Mouse (Mus musculus): Measurements from ENCODE around the gene Cacna2d4. TPM values are rescaled to one million over a fixed set of nuclear protein-coding genes. Genes with fewer than 3 reads are reported as not detected.
A peak's percentile ranks its signal among the peaks of the same experiment; 100 is the strongest.

The Cacna2d4 gene
- polyA plus RNA-seq, 1 experiment: not detected

DNA sequence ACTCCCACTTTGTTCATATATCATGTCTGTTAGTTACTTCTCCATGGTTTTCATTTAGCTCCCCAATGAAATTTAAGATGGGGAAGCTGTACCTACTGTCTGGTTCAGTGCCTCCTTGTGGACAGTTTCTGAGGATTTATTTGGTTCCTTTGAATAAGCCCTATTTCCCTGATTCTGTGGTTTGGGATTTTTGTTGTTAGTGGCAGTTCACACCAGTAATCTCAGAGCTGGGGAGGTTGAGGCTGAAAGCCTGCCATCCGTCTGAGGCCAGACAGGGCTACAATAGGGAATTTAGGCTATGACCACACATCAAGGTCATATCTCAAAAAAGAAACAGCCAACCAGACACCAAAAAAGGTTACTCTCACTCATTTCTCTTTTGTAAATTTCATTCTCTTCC, 142.3 kb downstream of the Cacna2d4 start:
- H3K27me3 ChIP-seq (ENCODE audit: control insufficient read depth): no peaks in the 10 kb centered on the region
- H3K36me3 ChIP-seq (ENCODE audit: control insufficient read depth): peaks cover 52% of the 10 kb centered on the region
- no peak overlapping the region for H3K4me3 ChIP-seq (replicated peaks)
- peaks cover 53% of the 10 kb centered on the region for H3K4me1 ChIP-seq (ENCODE audit: control insufficient read depth)
- TF ChIP-seq GATA1 (IDR thresholded peaks at IDR 0.05; ENCODE audit: low read length) (no peak), TAL1 (IDR thresholded peaks at IDR 0.05; ENCODE audit: low read length) (no peak)
- H3K9me3 ChIP-seq (ENCODE audit: control insufficient read depth, low read length): no peaks in the 10 kb centered on the region

DNA sequence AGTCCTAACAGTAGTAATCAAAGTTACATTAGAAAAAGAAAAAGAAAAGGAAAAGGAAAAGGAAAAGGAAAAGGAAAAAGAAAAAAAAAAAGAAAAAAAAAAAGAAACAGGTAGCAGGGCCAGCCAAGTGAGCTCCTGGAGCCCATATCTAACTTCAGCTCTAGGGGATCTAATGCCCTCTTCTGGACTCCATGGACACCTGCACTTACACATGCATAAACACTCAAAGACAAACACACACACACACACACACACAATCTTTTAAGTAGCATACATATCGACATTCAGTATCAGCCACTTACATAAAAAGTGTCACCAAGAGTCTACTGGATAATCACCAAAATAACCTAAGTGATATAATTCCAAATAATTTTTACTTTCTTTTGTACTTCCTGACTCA, 149.3 kb downstream of the Cacna2d4 start:
- H3K4me3 ChIP-seq (replicated peaks): no peak overlapping the region
- no peak for TF ChIP-seq TAL1 (IDR thresholded peaks at IDR 0.05; ENCODE audit: low read length)
- no peak for TF ChIP-seq GATA1 (IDR thresholded peaks at IDR 0.05; ENCODE audit: low read length)
- H3K27me3 ChIP-seq (ENCODE audit: control insufficient read depth): no peaks in the 10 kb centered on the region
- no peaks in the 10 kb centered on the region for H3K9me3 ChIP-seq (ENCODE audit: control insufficient read depth, low read length)
- H3K36me3 ChIP-seq (ENCODE audit: control insufficient read depth): peaks cover 34% of the 10 kb centered on the region
- H3K4me1 ChIP-seq (ENCODE audit: control insufficient read depth): peaks cover 47% of the 10 kb centered on the region

DNA sequence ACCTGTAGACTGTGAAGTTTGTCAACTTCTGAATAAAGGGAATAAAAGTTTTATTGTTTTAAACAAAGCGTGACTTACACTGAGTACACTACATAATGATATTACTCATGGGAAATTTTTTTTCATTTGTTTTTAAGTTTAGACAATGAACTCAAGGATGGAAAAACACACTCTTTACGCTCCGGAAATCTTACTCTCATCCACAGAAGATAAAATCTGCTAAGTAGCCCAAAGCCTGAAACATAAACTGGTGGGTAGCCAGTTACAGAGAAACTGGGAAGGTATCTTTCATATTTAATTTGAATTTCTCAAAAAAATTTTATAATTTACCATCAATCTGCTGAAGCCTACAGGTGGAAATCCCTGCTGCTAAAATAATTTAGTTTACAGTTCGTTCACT, 150.1 kb downstream of the Cacna2d4 start:
- H3K27me3 ChIP-seq (ENCODE audit: control insufficient read depth): no peaks in the 10 kb centered on the region
- H3K9me3 ChIP-seq (ENCODE audit: control insufficient read depth, low read length): no peaks in the 10 kb centered on the region
- H3K4me1 ChIP-seq (ENCODE audit: control insufficient read depth): peaks cover 44% of the 10 kb centered on the region
- H3K4me3 ChIP-seq (replicated peaks): no peak overlapping the region
- peaks cover 32% of the 10 kb centered on the region for H3K36me3 ChIP-seq (ENCODE audit: control insufficient read depth)
- TF ChIP-seq TAL1 (IDR thresholded peaks at IDR 0.05; ENCODE audit: low read length): no peak
- TF ChIP-seq GATA1 (IDR thresholded peaks at IDR 0.05; ENCODE audit: low read length): no peak

DNA sequence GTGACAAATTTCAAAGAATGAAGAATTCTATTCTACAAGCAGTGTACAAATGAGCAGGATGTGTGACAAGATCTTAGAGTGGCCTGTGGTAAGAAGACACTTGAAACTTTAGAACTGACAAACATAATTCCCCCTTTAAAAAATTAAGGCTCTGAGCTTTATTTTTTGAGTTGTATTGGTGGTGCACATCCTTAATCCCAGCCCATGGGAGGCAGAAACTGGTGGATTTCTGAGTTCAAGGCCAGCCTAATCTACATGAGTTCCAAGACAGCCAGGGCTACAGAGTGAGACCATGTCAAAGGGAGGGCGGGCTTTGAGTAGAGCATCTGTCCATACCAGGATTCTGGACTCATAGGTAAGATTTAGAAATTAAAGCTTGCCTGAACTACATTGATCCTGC, 150.5 kb downstream of the Cacna2d4 start:
- peaks cover 41% of the 10 kb centered on the region for H3K4me1 ChIP-seq (ENCODE audit: control insufficient read depth)
- TF ChIP-seq GATA1 (IDR thresholded peaks at IDR 0.05; ENCODE audit: low read length): no peak
- TF ChIP-seq TAL1 (IDR thresholded peaks at IDR 0.05; ENCODE audit: low read length): no peak
- H3K36me3 ChIP-seq (ENCODE audit: control insufficient read depth): peaks cover 28% of the 10 kb centered on the region
- no peaks in the 10 kb centered on the region for H3K9me3 ChIP-seq (ENCODE audit: control insufficient read depth, low read length)
- H3K27me3 ChIP-seq (ENCODE audit: control insufficient read depth): no peaks in the 10 kb centered on the region
- peak overlapping the region; percentile 94 for H3K4me3 ChIP-seq (replicated peaks)

DNA sequence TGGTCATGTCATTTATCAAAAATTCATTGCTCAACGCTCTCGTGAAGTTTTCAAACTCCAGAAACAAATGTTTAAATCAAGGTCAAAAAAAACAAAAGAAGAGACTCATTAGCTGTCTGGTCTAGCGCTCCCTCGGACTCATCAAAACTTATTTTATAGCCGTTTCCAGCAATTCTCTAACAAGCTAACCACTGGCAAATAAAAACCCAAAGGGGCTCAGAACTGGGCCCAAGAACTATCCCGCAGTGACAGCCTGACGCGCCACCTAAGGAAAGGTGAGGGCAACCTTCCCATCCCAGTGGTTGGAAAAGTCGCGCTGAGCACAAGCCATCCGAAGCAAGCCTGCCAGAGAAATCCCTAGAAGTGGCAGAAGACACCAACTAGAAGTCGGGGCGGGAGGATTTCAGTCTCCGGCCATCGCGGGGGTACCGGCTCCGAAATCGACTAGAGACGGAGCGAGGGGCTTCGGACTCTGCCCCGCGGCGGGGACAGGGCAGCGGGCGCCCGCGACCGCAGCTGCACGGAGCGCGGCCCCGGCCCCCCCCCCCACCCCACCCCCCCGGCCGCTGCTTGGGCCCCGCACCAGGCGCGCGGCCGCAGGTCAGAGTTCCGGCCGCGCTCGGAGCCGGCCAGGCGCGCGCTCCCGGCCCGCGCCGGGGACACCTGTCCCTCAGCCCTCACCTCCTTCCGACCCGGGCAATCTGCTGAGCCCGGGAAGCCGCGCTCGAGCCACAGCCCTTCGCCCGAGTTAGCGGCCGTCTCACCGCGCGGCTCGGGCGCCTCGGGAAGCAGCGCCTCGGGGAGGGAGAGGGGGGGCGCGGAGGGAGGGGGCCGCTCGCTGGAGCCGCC, 151.7 kb downstream of the Cacna2d4 start:
- TF ChIP-seq GATA1 (IDR thresholded peaks at IDR 0.05; ENCODE audit: low read length): no peak
- no peak for TF ChIP-seq TAL1 (IDR thresholded peaks at IDR 0.05; ENCODE audit: low read length)
- no peaks in the 10 kb centered on the region for H3K27me3 ChIP-seq (ENCODE audit: control insufficient read depth)
- peaks cover 35% of the 10 kb centered on the region for H3K4me1 ChIP-seq (ENCODE audit: control insufficient read depth)
- no peaks in the 10 kb centered on the region for H3K9me3 ChIP-seq (ENCODE audit: control insufficient read depth, low read length)
- H3K4me3 ChIP-seq (replicated peaks): peak overlapping the region; percentile 94
- peaks cover 24% of the 10 kb centered on the region for H3K36me3 ChIP-seq (ENCODE audit: control insufficient read depth)

DNA sequence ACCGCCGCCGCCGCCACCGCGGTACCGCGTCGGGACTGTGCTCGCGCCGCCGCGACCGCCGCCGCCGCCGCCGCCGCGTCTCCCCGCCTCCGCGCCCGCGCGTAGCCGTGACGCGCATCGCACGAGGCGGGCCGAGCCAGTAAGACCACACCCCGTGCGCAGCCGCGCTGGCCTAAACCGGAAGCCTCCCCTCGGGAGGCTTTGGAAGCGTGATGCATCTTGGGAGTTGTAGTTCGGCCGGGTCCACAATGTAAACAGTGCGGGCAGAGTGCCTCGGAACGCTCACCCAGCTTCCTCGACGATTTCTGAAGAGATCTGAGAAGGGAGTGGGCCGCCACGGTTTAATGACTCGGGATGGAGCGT, 152.3 kb downstream of the Cacna2d4 start:
- Histone ChIP-seq H3K9me3 (ENCODE audit: control insufficient read depth, low read length) (no peaks in the 10 kb centered on the region), H3K4me1 (ENCODE audit: control insufficient read depth) (peaks cover 34% of the 10 kb centered on the region), H3K27me3 (ENCODE audit: control insufficient read depth) (no peaks in the 10 kb centered on the region)

DNA sequence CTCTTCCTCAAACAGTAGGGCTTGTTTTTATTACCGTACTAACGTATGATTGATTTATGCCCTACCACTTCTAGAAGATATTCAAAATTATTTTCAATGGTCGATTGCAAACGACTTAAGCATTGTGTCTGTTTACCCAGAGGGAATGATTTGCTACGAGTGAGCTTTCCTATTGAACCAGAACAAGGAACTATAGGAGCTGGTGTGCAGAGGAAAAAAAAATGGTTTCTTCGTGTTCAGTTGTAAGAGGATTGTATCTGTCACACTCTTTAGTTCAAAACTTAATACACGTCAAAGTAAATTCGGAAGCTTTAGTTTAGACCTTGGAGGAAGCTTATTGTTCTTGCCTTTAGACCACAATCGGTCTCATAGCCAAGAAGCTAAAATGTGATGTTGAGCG, 152.8 kb downstream of the Cacna2d4 start:
- Histone ChIP-seq H3K9me3 (ENCODE audit: control insufficient read depth, low read length) (no peaks in the 10 kb centered on the region), H3K4me3 (replicated peaks) (peak overlapping the region; percentile 94), H3K27me3 (ENCODE audit: control insufficient read depth) (no peaks in the 10 kb centered on the region), H3K4me1 (ENCODE audit: control insufficient read depth) (peaks cover 31% of the 10 kb centered on the region), H3K36me3 (ENCODE audit: control insufficient read depth) (peaks cover 15% of the 10 kb centered on the region)
- TF ChIP-seq TAL1 (IDR thresholded peaks at IDR 0.05; ENCODE audit: low read length): no peak
- TF ChIP-seq GATA1 (IDR thresholded peaks at IDR 0.05; ENCODE audit: low read length): no peak

More for the DNA sequence above, 152.3 kb downstream of the Cacna2d4 start:
- Histone ChIP-seq H3K4me3 (replicated peaks) (peak overlapping the region; percentile 94), H3K36me3 (ENCODE audit: control insufficient read depth) (peaks cover 19% of the 10 kb centered on the region)
- no peak for TF ChIP-seq GATA1 (IDR thresholded peaks at IDR 0.05; ENCODE audit: low read length)
- TF ChIP-seq TAL1 (IDR thresholded peaks at IDR 0.05; ENCODE audit: low read length): no peak

DNA sequence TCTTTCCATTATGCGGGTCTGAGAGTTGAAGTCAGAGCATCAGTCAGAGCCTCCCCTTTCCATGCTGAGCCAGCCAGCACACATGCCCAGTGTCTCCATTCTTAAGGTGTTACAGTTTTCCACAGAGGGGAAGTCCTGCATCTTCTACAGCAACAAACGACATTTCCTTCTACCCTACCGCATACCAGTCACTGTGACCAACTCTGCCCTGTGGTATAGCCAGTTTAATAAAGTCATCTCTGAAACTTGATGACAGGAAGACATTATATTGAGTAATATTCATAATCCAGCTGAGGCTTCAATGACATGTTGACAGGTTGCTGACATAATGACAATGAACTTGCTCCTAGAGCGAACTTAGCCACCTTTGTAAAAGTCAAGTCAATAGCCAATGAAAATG, 154.4 kb downstream of the Cacna2d4 start:
- TF ChIP-seq TAL1 (IDR thresholded peaks at IDR 0.05; ENCODE audit: low read length) (no peak), GATA1 (IDR thresholded peaks at IDR 0.05; ENCODE audit: low read length) (no peak)
- Histone ChIP-seq H3K4me3 (replicated peaks) (no peak overlapping the region), H3K4me1 (ENCODE audit: control insufficient read depth) (peaks cover 31% of the 10 kb centered on the region), H3K27me3 (ENCODE audit: control insufficient read depth) (no peaks in the 10 kb centered on the region), H3K36me3 (ENCODE audit: control insufficient read depth) (peaks cover 4% of the 10 kb centered on the region), H3K9me3 (ENCODE audit: control insufficient read depth, low read length) (no peaks in the 10 kb centered on the region)

DNA sequence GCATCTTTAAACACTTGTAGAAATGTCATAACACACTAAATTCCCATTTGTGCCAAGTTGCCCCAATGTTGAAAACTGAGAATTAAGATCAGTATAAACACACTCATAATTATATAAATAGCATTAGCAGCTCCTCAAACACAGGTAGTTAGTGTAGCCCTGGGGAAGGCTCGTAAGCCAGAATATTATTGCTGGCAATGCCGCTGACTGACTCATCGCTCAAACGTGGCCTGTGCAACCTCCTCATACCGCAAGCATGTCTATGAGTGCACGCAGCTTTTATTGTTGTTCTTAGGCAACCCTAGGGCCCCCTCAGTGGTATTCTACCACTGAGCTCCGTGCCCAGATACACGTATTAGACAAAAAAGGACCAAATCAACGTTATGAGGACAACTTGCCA, 156.5 kb downstream of the Cacna2d4 start:
- Histone ChIP-seq H3K4me3 (replicated peaks) (no peak overlapping the region), H3K9me3 (ENCODE audit: control insufficient read depth, low read length) (no peaks in the 10 kb centered on the region), H3K4me1 (ENCODE audit: control insufficient read depth) (peaks cover 26% of the 10 kb centered on the region), H3K36me3 (ENCODE audit: control insufficient read depth) (no peaks in the 10 kb centered on the region), H3K27me3 (ENCODE audit: control insufficient read depth) (no peaks in the 10 kb centered on the region)
- TF ChIP-seq TAL1 (IDR thresholded peaks at IDR 0.05; ENCODE audit: low read length): no peak
- TF ChIP-seq GATA1 (IDR thresholded peaks at IDR 0.05; ENCODE audit: low read length): no peak
